Mouse (Mus musculus): ENCODE measurements around the gene Fgf5.
A peak's percentile ranks its signal among the peaks of the same experiment; 100 is the strongest.

Gene Fgf5

DNA sequence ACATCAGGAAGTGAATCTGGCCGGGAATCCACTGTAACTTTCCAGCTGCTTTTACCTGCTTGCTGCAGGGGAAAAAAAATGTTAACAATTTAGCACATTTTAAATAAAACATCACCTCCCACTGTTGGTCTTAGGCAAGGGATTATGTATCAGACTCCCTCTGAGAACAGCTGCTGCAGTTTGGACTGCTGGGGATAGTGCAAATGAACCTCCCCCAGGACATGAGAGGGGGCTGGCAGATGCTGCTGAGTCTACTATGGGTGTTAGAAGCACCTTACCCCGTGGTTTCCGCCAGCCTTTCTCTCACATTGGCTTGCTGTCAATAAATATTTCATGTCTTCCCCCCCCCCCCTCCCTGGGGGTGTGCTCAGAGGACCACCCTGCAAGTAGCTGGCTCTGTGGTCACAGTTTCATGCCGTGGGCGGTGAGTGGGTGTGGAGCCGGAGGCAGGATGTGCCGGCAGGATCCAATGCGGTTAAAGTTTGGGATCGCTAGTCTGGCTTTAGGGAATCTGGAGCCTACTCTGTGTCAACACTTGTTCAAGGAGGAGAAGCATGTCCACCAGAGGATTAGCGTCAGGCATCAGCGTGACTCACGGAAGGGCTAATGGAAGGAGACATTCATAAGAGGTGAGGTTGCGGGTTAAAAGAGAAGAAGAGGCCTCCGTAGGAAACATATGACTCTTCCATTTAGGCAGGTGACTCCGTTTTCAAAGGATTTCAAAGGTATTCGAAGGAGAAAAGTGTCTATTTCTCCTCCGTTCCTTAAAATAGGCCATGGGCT is 29.9 kb downstream of the Fgf5 start:
- Histone ChIP-seq H3K27me3 (ENCODE audit: insufficient read depth, low read length) (0 out of 2 replicates have a peak, but pooled peaks cover 6% of the 10 kb centered on the region), H3K36me3 (ENCODE audit: insufficient read depth, low read length) (no peaks in the 10 kb centered on the region), H3K4me1 (replicated peaks; ENCODE audit: low read depth, low read length) (peaks cover 9% of the 10 kb centered on the region), H3K9me3 (ENCODE audit: low read length) (no peaks in the 10 kb centered on the region), H3K4me3 (replicated peaks; ENCODE audit: low read length) (no peak overlapping the region)
- TF ChIP-seq CTCF (conservative IDR thresholded peaks at IDR 0.05; ENCODE audit: low read length) = no peak
- TF ChIP-seq NANOG (IDR thresholded peaks at IDR 0.05; ENCODE audit: borderline replicate concordance, low read length) = no peak
- no peak for TF ChIP-seq POU5F1 (IDR thresholded peaks at IDR 0.05; ENCODE audit: borderline replicate concordance, low read length)

DNA sequence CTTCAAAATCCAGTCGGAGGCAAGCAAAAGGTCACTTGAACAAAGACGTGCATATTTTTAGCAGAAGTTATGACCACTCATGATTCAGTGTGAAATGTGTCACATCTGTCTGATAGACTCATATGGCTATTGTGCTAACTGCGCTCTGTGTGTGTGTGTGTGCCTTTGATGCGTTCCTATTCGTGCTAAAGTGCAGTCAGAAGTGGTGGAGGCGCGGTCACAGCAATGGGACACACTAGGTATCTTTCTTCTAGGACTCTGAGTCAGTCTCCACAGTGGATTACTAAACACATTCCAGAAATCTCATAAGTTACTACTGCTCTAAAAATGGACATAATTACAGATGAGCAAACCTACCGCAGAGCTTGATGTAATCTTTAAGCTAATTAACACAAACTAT is 36.7 kb downstream of the Fgf5 start:
- H3K27me3 ChIP-seq (ENCODE audit: insufficient read depth, low read length) = peaks cover 15% of the 10 kb centered on the region
- TF ChIP-seq CTCF (conservative IDR thresholded peaks at IDR 0.05; ENCODE audit: low read length) (no peak), POU5F1 (IDR thresholded peaks at IDR 0.05; ENCODE audit: borderline replicate concordance, low read length) (no peak), NANOG (IDR thresholded peaks at IDR 0.05; ENCODE audit: borderline replicate concordance, low read length) (no peak)

DNA sequence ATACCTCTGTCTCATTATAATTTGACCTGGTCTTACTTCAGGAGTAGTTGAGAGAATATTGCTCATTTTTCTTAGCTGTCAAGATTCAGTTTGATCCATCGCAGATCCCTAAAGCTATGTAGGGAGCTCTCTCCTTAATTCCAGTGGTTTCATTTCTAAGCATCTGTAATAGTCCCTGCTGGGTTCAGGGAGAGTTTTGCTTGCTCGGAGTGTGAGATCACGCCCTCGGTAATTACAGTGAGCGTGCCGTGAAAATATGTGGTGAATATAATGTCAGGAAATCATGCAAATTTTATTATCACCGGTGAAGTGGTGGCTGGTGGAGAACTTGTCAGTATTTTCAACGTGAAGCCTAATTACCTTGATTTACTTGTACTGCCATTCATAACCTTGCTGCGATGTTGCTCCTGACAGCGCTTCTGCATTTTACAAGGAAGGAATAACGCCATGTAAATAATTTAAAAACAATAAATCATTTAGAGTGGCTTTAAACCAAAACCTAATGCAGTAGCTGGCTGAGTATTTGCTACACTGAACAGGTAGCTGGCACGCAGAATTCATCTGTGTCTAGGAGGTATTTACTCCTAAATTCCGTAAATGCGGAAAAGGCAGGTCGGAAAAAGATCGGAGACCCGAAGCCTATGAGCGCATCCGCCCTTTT is 38.5 kb downstream of the Fgf5 start:
- no peaks in the 10 kb centered on the region for H3K36me3 ChIP-seq (ENCODE audit: insufficient read depth, low read length)
- peaks cover 10% of the 10 kb centered on the region; the same call in 1 of the 2 replicates for H3K4me1 ChIP-seq (replicated peaks; ENCODE audit: low read depth, low read length)
- H3K4me3 ChIP-seq (replicated peaks; ENCODE audit: low read length) = peak overlapping the region; percentile 32; the same call in 1 of the 2 replicates
- H3K27me3 ChIP-seq (ENCODE audit: insufficient read depth, low read length) = peaks cover 15% of the 10 kb centered on the region
- H3K9me3 ChIP-seq (ENCODE audit: low read length) = no peaks in the 10 kb centered on the region
- no peak for TF ChIP-seq CTCF (conservative IDR thresholded peaks at IDR 0.05; ENCODE audit: low read length)
- TF ChIP-seq NANOG (IDR thresholded peaks at IDR 0.05; ENCODE audit: borderline replicate concordance, low read length) = no peak
- no peak for TF ChIP-seq POU5F1 (IDR thresholded peaks at IDR 0.05; ENCODE audit: borderline replicate concordance, low read length)

More for the DNA sequence above, 36.7 kb downstream of the Fgf5 start:
- Histone ChIP-seq H3K9me3 (ENCODE audit: low read length) (no peaks in the 10 kb centered on the region), H3K4me1 (replicated peaks; ENCODE audit: low read depth, low read length) (peaks cover 10% of the 10 kb centered on the region; the same call in 1 of the 2 replicates), H3K36me3 (ENCODE audit: insufficient read depth, low read length) (no peaks in the 10 kb centered on the region), H3K4me3 (replicated peaks; ENCODE audit: low read length) (no peak overlapping the region)

DNA sequence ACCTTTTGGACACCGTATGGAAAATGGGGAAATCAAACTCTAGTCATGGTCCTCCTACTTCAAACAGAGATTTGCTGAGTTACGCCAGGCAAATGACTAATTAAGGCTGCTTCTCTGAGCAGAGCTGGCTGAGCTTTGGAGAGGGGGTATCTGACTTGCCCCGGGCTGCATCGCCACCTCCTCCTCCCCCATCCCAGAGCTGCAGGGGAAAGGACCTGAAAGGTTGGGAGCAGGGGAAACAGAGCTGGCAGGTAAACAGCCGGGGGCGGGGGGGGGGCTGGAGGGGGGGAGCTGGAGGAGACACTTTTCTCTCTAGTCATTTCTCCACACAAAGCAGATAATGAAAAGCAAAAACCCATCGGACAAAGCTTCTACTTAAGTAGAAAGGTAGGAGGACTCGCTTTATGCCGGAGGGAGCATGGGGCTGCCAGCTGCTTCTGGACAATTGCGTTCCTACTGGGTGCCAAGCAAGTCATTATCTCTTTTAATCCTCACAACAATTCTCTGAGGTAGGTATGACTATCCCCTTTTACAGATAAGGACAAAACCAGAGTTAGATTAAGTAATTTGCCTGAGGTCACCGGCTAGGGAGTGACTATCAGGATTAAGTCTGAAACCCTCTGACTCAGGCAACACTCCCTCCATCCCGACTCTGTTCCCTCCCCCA is 39.2 kb downstream of the Fgf5 start:
- no peaks in the 10 kb centered on the region for H3K36me3 ChIP-seq (ENCODE audit: insufficient read depth, low read length)
- H3K4me3 ChIP-seq (replicated peaks; ENCODE audit: low read length) = peak overlapping the region; percentile 32; the same call in 1 of the 2 replicates
- no peak for TF ChIP-seq NANOG (IDR thresholded peaks at IDR 0.05; ENCODE audit: borderline replicate concordance, low read length)
- TF ChIP-seq CTCF (conservative IDR thresholded peaks at IDR 0.05; ENCODE audit: low read length) = no peak
- no peak for TF ChIP-seq POU5F1 (IDR thresholded peaks at IDR 0.05; ENCODE audit: borderline replicate concordance, low read length)
- H3K4me1 ChIP-seq (replicated peaks; ENCODE audit: low read depth, low read length) = peaks cover 10% of the 10 kb centered on the region; the same call in 1 of the 2 replicates
- H3K27me3 ChIP-seq (ENCODE audit: insufficient read depth, low read length) = peaks cover 15% of the 10 kb centered on the region
- H3K9me3 ChIP-seq (ENCODE audit: low read length) = no peaks in the 10 kb centered on the region

DNA sequence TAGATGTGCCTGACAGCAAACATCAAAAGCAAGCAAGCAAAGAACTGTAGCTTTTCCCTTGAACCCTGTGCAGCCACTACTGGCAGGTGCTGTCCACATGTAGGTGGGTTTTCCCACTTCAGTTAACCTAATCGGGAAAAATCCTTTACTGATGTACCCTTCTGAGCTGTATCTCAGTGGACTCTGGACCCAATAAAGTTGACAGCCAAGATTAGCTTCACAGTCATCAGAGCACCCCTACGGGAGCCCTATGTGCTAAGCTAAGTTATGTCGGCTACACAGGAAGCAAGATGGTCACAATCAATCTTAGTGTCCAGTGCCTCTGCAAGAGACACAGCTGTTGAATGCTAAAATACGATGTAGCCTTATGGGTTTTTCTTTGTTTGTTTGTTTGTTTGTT is 46.1 kb downstream of the Fgf5 start:
- no peak overlapping the region for H3K4me3 ChIP-seq (replicated peaks; ENCODE audit: low read length)
- no peaks in the 10 kb centered on the region for H3K36me3 ChIP-seq (ENCODE audit: insufficient read depth, low read length)
- H3K4me1 ChIP-seq (replicated peaks; ENCODE audit: low read depth, low read length) = peaks cover 5% of the 10 kb centered on the region; the same call in 1 of the 2 replicates
- no peaks in the 10 kb centered on the region for H3K9me3 ChIP-seq (ENCODE audit: low read length)
- TF ChIP-seq CTCF (conservative IDR thresholded peaks at IDR 0.05; ENCODE audit: low read length) (no peak), NANOG (IDR thresholded peaks at IDR 0.05; ENCODE audit: borderline replicate concordance, low read length) (no peak), POU5F1 (IDR thresholded peaks at IDR 0.05; ENCODE audit: borderline replicate concordance, low read length) (no peak)
- peaks cover 2% of the 10 kb centered on the region; the same call in 1 of the 2 replicates for H3K27me3 ChIP-seq (ENCODE audit: insufficient read depth, low read length)

DNA sequence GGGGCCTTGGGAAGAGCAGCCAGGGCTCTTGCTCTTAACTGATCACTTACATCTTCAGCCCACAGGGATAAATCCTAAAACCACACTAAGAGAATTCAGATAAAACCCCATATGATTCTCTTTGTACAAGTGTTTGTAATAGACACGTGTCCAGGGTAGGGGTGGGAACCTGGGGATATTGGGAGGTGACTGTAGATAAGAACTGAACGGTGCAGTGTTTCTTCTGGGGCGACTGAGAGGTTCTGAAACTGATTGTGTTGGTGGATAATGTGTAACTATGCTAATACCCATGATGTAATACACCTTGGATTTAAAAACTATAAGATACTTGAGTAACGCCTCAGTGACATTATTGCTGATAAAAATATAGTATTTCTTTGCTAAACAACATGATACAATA is 51.7 kb downstream of the Fgf5 start:
- TF ChIP-seq NANOG (IDR thresholded peaks at IDR 0.05; ENCODE audit: borderline replicate concordance, low read length) = no peak
- no peak for TF ChIP-seq CTCF (conservative IDR thresholded peaks at IDR 0.05; ENCODE audit: low read length)
- TF ChIP-seq POU5F1 (IDR thresholded peaks at IDR 0.05; ENCODE audit: borderline replicate concordance, low read length) = no peak
- no peaks in the 10 kb centered on the region for H3K9me3 ChIP-seq (ENCODE audit: low read length)
- no peaks in the 10 kb centered on the region for H3K36me3 ChIP-seq (ENCODE audit: insufficient read depth, low read length)
- peaks cover 22% of the 10 kb centered on the region for H3K4me1 ChIP-seq (replicated peaks; ENCODE audit: low read depth, low read length)
- H3K4me3 ChIP-seq (replicated peaks; ENCODE audit: low read length) = no peak overlapping the region
- no peaks in the 10 kb centered on the region; the same call in 1 of the 2 replicates for H3K27me3 ChIP-seq (ENCODE audit: insufficient read depth, low read length)

DNA sequence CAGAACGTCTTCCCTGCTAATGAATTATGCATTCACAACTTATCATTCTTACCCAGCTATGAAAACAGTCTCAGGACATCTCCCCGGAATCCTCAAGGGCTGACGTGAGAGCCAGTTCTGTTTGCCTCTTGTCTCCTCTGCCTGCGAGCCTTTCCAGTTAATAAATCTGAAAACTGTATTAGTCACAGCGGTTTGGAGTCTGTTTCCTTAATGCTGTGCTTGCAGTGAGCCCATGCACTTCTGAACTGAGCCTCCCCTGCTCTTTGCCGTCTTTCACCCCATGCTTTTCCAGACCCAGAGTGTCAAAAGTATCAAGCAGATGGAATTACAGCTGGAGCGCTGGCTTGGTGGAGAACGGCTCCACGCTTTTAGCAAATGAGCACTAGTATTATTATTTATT is 52.5 kb downstream of the Fgf5 start:
- H3K27me3 ChIP-seq (ENCODE audit: insufficient read depth, low read length) = no peaks in the 10 kb centered on the region; the same call in 1 of the 2 replicates
- H3K4me3 ChIP-seq (replicated peaks; ENCODE audit: low read length) = no peak overlapping the region
- TF ChIP-seq POU5F1 (IDR thresholded peaks at IDR 0.05; ENCODE audit: borderline replicate concordance, low read length) (no peak), CTCF (conservative IDR thresholded peaks at IDR 0.05; ENCODE audit: low read length) (no peak), NANOG (IDR thresholded peaks at IDR 0.05; ENCODE audit: borderline replicate concordance, low read length) (no peak)
- peaks cover 29% of the 10 kb centered on the region for H3K4me1 ChIP-seq (replicated peaks; ENCODE audit: low read depth, low read length)
- no peaks in the 10 kb centered on the region for H3K9me3 ChIP-seq (ENCODE audit: low read length)
- H3K36me3 ChIP-seq (ENCODE audit: insufficient read depth, low read length) = no peaks in the 10 kb centered on the region

DNA sequence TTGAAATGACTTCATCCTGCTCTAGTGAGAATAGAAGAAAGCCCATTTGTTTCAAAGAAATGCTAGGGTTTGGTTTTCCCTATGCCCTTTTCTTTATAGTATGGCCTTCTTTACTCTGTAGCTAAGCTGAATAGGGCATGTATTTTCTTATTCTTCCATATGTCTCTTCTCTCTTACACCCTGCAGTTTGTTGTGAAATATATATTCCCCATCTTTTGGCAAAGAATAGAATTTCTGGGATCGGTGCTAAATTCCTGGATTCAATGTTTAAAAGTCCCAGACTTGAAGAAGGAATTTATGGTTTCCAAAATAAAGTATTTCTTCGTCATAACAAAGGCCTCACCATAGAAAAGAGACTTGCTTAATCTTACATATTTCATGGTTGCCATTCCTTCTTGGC is 72.6 kb downstream of the Fgf5 start:
- TF ChIP-seq NANOG (IDR thresholded peaks at IDR 0.05; ENCODE audit: borderline replicate concordance, low read length) = no peak
- no peak for TF ChIP-seq CTCF (conservative IDR thresholded peaks at IDR 0.05; ENCODE audit: low read length)
- TF ChIP-seq POU5F1 (IDR thresholded peaks at IDR 0.05; ENCODE audit: borderline replicate concordance, low read length) = no peak
- H3K4me3 ChIP-seq (replicated peaks; ENCODE audit: low read length) = no peak overlapping the region
- H3K4me1 ChIP-seq (replicated peaks; ENCODE audit: low read depth, low read length) = 0 out of 2 replicates have a peak, but pooled peaks cover 3% of the 10 kb centered on the region
- H3K9me3 ChIP-seq (ENCODE audit: low read length) = peaks cover 6% of the 10 kb centered on the region; the same call in 1 of the 2 replicates
- no peaks in the 10 kb centered on the region for H3K36me3 ChIP-seq (ENCODE audit: insufficient read depth, low read length)
- peaks cover 32% of the 10 kb centered on the region for H3K27me3 ChIP-seq (ENCODE audit: insufficient read depth, low read length)

Data from E14TG2a.4 (cell line).